Mouse (Mus musculus) erythroid progenitor cell, adult 5-6 weeks (primary cell): ENCODE measurements at regions not wholly inside any gene's neighbourhood (a gene's known extent, or its start where the extent isn't known, plus 50 kb on each side); places are given as distances from the start of the nearest gene placed in this dataset.

ENCODE experiments used
- ATAC-seq: replicated peaks from 2 replicates; pipeline ENCODE4 v1.8.0; 2016; ENCODE audit warnings: moderate number of reproducible peaks, mild to moderate bottlenecking, moderate TSS enrichment, inconsistent platforms; ENCODE audit not compliant: poor library complexity, low FRiP score, severe bottlenecking

- no peak for ATAC-seq
Measured at GRCm38 (mm10) chr3:52774734-52775133, 242.3 kb downstream of the Cog6 start.

DNA sequence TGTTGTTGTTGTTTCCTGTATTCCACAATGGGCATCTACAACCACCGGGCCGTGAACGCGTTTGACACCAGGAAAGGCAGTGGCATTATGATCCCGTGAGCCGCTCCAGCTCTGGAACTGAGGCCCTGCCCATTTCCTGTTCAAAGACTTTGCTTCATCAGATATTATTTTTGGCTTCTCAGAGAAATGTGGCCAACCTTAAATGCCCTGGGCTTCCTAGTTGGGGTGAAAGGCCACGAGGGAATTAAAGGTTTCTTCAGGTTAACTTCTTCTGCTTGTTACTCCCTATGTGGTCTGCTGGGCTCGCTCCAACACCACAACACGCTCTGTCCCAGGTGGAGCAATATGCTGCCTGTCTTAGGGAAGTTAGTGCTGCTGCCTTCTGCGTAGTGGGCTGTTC, 249.8 kb downstream of the Cog6 start:
- no peak for ATAC-seq

DNA sequence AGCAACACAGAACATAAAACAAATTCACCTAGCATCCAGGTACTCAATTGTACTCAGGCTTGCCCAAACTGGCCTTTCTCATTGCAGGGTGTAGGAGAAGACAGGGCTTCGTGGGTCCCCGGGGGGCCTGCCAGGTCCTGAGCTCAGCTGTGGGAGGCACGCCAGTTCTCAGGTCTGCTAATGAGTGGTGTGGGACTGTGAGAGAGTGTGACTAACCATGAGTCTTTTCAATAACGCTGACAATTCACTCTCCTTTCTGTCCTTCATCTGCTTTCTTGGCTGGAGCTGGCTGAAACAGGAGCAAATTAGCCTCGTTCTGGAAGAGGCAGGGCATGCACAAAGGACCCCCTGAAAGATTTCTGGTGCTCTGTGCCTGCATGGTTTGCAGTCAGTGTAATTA, 250.2 kb downstream of the Cog6 start:
- ATAC-seq: no peak

GRCm38 (mm10) chr3:52764166-52764565, 252.9 kb downstream of the Cog6 start:
- no peak for ATAC-seq

GRCm38 (mm10) chr3:52763660-52764059, 253.4 kb downstream of the Cog6 start:
- ATAC-seq: no peak

DNA sequence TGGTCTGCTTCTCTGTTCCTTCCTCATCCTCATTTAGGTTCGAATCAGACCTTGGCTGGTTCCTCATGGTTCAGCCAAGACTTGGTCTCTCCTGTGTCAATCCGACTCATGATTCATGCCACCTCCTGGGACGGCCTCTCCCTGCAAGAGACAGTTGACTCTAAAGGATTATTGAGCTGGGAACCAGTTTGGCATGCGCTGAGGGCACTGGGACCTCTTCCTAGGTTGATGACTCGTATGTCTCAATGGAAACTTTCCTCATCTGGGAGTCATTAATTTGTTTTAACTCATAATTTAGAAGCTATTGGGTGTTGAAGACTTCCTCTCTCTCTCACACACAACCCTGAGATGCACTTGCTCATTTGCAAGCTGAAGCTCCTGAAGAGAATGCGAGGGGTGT, 254.5 kb downstream of the Cog6 start:
- no peak for ATAC-seq

- no peak for ATAC-seq
Measured at GRCm38 (mm10) chr3:52759846-52760245, 257.2 kb downstream of the Cog6 start.

DNA sequence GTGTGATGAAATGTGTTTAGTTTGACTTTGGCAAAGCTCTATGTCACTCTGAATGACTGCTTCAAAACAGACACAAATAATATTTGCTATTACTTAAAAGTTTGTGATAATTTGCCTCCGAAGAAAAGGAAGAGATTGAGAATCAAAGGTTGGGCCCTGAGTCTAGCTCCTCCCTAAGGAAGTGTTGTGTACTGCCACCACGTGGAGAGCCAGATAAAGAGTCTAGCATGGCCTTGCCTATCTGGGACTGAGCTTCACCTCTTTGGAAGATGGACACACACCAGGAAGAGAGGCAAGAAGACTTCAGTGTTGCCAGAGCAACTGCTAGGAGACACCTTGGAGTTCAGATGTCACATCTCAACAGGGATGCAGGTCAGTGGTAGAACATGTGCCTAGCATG, 258.5 kb downstream of the Cog6 start:
- no peak for ATAC-seq

GRCm38 (mm10) chr3:52756816-52757215, 260.2 kb downstream of the Cog6 start:
- no peak for ATAC-seq

DNA sequence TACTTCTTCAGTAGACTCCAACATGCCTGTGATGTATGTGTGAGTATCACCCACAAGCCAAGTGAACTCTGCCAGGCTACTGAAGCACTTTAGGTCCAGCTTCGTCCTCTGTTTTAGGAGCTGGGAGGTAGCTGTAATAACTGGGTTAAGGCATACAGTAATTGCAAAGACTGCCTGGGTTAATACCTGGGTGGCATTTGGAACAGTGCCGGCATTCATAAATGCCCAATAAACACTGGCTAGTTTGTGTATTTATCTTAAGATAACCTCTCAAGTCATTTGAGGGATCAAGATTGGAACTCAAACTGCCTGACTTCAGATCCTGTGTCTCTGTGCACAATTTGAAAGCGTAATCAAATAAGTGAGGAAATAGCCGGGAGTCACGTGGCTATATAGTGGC, 261.0 kb downstream of the Cog6 start:
- no peak for ATAC-seq

DNA sequence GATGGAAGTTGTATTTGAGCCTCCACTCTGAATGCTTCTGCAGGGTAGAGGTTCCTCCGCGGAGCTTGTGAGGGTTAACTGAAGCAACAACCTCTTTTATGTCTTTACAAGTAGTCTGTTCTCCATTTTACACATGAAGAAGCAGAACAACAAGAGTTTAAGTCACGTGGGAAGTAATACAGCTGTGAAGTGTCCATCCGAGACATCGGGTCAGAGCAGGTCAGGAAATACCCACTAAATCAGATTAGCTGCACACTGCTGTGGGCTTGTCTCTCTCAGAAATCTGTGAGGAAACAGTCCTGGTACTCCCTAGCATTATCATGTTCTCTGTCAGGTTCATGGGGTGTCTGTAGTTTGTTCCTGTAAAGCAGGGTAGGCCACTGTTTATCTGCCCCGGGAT, 262.1 kb downstream of the Cog6 start:
- no peak for ATAC-seq

DNA sequence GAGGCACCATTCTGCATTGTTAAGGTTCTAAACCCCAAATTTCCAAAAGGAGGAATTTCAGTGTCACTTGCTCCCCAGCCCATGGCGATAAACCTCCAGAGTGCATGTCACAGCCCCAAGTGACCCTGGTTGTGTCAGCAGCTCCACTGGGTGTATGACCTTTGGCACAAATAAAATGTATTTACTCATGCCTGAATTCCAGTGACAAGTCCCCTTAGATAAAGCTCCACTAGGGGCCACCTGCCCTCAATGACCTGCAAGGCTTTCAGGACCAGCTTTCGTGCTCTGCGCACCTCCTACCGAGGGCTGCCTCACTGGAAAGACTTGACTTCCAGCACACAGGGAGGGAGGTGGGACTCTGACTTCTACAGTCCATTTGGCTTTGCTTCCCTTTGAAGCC, 262.6 kb downstream of the Cog6 start:
- ATAC-seq: no peak

DNA sequence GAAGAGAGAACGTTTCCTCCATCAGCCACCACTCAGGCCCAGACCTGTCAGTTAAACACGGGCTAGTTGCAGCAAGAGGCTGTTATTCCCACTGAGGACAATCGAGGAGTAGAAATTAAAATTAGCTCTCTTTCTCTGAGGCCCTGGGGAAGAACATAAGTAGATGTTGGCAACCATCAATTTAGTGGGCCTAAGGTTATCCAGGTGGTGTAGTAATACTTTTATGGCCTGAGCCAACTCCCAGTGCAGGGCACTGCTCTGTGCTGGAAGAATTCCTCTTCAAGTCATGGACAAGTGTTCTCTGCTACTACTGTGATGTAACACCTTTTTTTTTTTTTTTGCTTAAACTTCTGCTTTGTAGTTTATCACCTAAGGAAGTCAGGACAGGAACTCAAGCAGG, 270.1 kb downstream of the Cog6 start:
- ATAC-seq: no peak

- no peak for ATAC-seq
Measured at GRCm38 (mm10) chr3:52744334-52744733, 272.7 kb downstream of the Cog6 start.

DNA sequence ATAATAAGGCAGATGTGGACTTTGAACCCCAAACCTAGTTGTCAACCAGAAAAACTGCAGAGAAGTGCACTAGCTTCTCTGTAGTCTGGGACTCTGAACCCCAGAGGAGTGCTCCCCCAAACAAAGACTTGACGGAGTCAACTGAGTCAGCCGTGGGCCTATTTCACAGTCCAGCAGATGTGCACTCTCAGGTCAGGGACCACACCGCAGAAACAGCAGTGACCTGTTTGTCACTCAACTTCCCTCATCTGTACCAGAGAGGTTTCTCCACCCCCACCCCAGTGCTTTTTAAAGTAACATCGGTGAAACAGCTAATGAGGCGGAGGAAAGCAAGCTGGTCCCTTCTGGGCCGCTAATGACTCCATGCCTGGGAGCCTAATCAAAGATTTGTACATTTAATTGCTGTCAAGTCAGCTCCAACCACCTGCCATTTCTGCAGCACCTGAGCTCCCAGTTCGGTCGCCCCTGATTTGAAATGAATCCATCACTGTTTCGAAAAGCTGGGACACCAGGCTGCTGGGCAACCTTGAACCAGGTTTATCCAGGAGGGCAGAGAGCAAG, 276.5 kb downstream of the Cog6 start:
- no peak for ATAC-seq

GRCm38 (mm10) chr3:52739526-52739925, 277.5 kb downstream of the Cog6 start:
- no peak for ATAC-seq

DNA sequence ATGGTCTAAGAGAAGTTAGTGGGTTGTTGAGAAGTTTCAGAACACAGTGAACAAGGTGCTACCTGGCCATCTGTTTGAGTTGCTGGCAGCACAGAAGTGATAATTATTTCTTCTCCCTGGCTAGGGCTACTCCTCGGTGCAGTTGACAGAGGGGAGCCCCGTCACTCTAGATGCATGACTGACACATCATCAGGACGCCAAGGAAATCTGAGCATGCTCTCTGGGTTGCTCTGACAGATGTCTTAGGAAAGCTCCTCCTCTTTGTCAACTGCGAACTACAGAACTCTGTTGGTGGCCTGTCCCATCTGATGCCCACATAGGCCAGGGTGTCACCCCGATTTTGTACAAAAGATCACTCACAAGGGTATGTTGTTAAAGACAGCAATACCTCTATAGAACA, 278.7 kb downstream of the Cog6 start:
- ATAC-seq: no peak

- no peak for ATAC-seq
Measured at GRCm38 (mm10) chr3:52735939-52736338, 281.1 kb downstream of the Cog6 start.

DNA sequence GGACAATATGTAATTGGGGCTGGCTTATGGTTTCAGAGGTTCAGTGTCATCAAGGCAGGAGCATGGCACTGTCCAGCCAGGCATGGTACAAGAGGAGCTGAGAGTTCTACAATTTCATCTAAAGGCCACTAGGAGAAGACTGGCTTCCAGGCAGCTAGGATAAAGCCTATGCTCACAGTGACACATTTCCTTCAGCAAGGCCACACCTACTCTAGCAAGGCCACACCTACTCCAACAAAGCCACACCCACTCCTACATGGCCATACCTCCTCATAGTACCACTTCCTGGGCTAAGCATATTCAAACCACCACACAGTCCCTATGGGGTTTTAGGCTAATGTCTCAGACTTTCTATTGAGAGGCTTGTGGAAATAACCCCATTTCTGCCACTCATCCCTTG, 285.1 kb downstream of the Cog6 start:
- no peak for ATAC-seq

DNA sequence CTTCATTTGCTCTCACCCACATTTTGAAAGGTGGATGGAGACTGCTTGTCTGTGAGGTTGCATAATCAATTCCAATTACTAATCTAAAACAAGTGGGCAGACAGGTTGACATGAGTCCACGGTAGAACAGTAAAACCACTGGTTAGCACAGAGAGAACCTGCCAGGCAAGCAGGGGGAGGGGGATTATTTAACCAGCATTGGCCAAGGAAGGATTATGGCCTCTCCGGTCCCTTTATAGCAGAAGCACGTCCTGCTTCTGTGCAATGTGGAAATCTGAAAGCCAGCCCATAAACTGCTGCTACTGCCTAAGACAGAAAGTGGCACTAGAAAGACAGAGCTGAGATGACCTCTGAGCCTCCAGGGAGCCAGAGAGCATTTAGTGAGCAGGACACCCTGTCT, 285.5 kb downstream of the Cog6 start:
- ATAC-seq: no peak

DNA sequence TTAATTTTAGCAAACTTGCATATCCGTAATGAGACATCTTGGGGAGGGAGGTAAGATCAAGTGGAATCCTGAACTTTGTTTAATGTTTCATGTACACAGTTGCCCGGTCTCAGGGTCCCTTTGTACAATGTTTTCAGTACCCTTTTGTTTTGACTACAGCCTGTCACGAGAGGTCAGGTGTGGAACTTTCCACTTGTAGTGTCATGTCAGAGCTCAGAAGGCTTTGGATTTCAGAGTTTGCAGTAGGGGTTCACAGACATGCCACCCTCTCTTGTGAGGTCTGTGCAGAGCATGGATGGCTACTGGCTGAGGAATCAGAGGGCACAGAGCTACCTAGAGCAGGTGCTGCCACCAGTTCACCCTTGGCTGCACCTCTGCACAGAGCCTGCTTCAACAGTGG, 287.3 kb downstream of the Cog6 start:
- ATAC-seq: no peak

GRCm38 (mm10) chr3:52728860-52729259, 288.2 kb downstream of the Cog6 start:
- no peak for ATAC-seq

DNA sequence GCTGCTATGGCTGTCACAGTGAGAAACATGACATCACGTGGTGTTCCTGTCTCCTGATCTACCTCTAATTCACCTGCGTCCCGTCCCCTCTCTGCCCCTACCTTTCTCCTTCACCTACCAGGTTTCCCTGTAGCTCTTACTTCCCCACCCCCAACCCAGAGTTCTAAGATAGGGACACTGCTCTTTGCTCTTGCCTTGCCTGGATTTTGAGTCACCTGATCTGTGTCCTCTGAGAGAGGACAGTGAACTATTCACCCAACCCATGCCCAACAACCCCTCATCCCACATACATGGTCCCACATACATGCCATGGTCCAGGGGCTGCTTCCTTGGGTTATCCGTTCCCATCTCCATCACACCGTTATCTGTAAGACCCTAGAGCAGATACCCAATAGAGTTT, 288.6 kb downstream of the Cog6 start:
- no peak for ATAC-seq
